Mouse (Mus musculus) kidney, adult 2 months (tissue): ENCODE data around the gene Gm3238.
"Not testable (repeated sequence)": the region's sequence is repeated elsewhere in the genome, so short reads cannot be mapped to it uniquely, and the experiment has no call there.

Experiments used
- CTCF ChIP-seq: fragments of 200-500 bp; conservative IDR thresholded peaks from 2 replicates; pipeline ENCODE4 v1.5.1; 2011; ENCODE audit warnings: low read depth, mild to moderate bottlenecking, control low read depth, low read length, moderate library complexity, mixed read lengths; ENCODE audit not compliant: insufficient read depth, insufficient read length
- POLR2A ChIP-seq: fragments of 200-500 bp; IDR thresholded peaks from one replicate; pipeline ENCODE4 v1.6.1; 2011; ENCODE audit warnings: low read depth, low read length, control low read depth

DNA sequence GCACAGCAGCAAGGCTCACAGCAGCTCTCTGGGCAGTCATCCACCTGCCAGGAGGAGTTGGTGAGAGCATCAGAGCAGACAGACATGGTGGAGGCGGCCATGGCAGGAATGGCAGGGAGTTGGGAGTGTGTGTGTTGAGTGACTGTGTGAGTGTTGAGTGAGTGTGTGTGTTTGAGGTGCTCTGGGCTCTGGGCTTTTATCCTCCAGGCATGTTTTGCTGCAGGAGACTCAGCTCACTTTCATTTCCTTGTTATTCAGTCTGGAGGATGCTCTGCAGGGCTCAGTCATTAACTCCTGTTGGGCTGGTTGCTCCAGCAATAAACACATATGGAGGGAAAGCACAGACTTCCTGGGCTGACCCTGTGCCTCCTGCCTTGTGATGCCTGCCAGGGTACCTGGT, 5.7 kb upstream of the Gm3238 start, which contains the start of gene Gm7138:
- TF ChIP-seq CTCF, POLR2A: not testable (repeated sequence)
